Mouse (Mus musculus) kidney, adult 2 months (tissue): Measurements from ENCODE around the gene Mapk13. TPM values are rescaled to one million over a fixed set of nuclear protein-coding genes. Genes with fewer than 3 reads are reported as not detected.
"Not testable (repeated sequence)": the region's sequence is repeated elsewhere in the genome, so short reads cannot be mapped to it uniquely, and the experiment has no call there.

Source experiments
- DNase-seq: peaks from one replicate; pipeline ENCODE4 v3.0.0; 2021
- H3K27ac ChIP-seq: fragments of 200-500 bp; 2 replicates; pipeline ENCODE4 v1.5.1; 2012; ENCODE audit warnings: low read depth, low read length, control low read depth, inconsistent platforms; ENCODE audit not compliant: insufficient read depth
- H3K27me3 ChIP-seq: fragments of 200-500 bp; replicated peaks from 2 replicates; pipeline ENCODE4 v1.6.1; 2012; ENCODE audit warnings: mild to moderate bottlenecking, moderate library complexity, low read length, inconsistent platforms; ENCODE audit not compliant: control insufficient read depth, insufficient read depth
- H3K36me3 ChIP-seq: fragments of 200-500 bp; 2 replicates; pipeline ENCODE4 v1.6.1; 2012; ENCODE audit warnings: mild to moderate bottlenecking, moderate library complexity, low read length, inconsistent platforms; ENCODE audit not compliant: control insufficient read depth, insufficient read depth
- H3K4me1 ChIP-seq: fragments of 200-500 bp; 2 replicates; pipeline ENCODE4 v1.6.1; 2011; ENCODE audit warnings: low read length; ENCODE audit not compliant: control insufficient read depth, insufficient read depth
- H3K4me3 ChIP-seq: fragments of 200-500 bp; 2 replicates; pipeline ENCODE4 v1.5.1; 2011; ENCODE audit warnings: mild to moderate bottlenecking, low read depth, low read length, control low read depth; ENCODE audit not compliant: insufficient read depth
- CTCF ChIP-seq: fragments of 200-500 bp; conservative IDR thresholded peaks from 2 replicates; pipeline ENCODE4 v1.5.1; 2011; ENCODE audit warnings: low read depth, mild to moderate bottlenecking, control low read depth, low read length, moderate library complexity, mixed read lengths; ENCODE audit not compliant: insufficient read depth, insufficient read length
- POLR2A ChIP-seq: fragments of 200-500 bp; IDR thresholded peaks from one replicate; pipeline ENCODE4 v1.6.1; 2011; ENCODE audit warnings: low read depth, low read length, control low read depth
- WGBS: fragments of 180-500 bp; shearing (Covaris S2); methylation state at CpG from one replicate; pipeline ENCODE4 v1.1.7; 2018; 5-methylcytosine and 5-hydroxymethylcytosine counted together
- polyA plus RNA-seq: library from polyadenylated mRNA; depleted of rRNA; stranded (reverse); fragments of >200 nt; gene quantifications from 2 replicates; pipeline ENCODE4 v1.2.3, GENCODE M21; 2012; rRNA removed

Mapk13 gene
- 10.5 and 10.9 TPM in 2 replicates for polyA plus RNA-seq

DNA sequence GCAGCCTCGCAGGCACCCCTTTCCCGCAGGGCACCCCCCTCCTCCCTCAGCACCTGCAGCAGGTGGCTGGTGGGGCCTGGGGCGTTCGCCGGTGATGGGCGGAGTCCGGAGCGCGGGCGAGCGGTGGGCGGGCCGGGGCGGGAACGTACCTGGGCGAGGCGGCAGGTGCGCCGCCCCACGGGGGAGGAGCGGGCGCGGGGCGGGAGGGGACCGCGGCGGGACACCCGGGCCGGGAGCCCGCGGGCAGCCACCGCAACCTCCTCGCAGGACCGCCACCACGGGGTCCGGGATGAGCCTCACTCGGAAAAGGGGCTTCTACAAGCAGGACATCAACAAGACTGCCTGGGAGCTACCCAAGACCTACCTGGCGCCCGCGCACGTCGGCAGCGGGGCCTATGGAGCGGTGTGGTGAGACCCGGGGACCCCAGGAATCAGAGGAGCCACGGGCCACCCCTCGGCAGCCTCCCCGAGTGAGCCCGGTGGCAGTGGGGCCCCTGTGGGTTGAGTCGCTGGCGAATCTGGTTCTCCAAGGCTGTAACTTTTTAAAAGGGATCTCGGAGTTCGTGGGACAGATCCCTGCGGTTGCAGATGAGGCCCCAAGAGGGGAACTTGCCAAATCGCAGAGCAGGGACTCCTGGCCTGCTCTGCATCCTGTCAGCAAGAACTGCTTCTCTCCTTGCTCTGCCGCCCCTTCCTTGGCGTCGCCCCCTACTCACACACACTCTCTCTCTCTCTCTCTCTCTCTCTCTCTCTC lies at the start of gene Mapk13:
Gene Mapk13 (plus strand): TSS at position 177 of the 754 bp plus-strand sequence.
- DNase-seq: peak; percentile 43
- Histone ChIP-seq H3K4me1 (no peaks in the 10 kb centered on the region), H3K4me3 (peak within 1 kb of the TSS; percentile 73), H3K27me3 (no peaks in the 10 kb centered on the region), H3K27ac (no peak within 1 kb of the TSS), H3K36me3 (no peaks in the 10 kb centered on the region)
- WGBS: 1% methylated on average over 57 of the region's 58 CpGs
- TF ChIP-seq POLR2A (no peak), CTCF (no peak)

DNA sequence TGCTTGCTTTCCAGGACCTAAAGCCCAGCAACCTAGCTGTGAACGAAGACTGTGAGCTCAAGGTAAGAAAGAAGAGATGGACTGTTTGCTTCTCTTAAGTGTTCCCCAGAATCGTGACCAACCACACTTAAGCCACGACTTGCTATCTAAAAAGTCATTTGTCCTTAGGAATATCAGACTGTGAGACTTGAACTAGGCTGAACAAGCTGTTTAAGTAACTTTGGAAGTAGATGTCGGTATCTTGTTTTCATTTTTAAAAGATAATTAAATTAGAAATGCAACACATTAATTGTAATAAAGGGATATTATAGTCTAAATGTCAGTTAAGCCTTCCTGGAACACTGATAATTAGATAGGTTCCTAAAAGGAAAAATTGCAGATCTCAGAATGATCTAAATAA lies 43.3 kb upstream of the Mapk13 start, which contains the start of gene AC170998.1:
Gene AC170998.1 (plus strand): TSS at position 301 of the 400 bp plus-strand sequence.
- Histone ChIP-seq H3K27ac (no peak within 1 kb of the TSS), H3K36me3 (peaks cover 16% of the 10 kb centered on the region), H3K4me3 (no peak within 1 kb of the TSS), H3K4me1 (no peaks in the 10 kb centered on the region), H3K27me3 (no peaks in the 10 kb centered on the region)
- TF ChIP-seq POLR2A (no peak), CTCF (no peak)
- DNase-seq: no peak
- 89% methylated on average over 4 of the region's 4 CpGs for WGBS

DNA sequence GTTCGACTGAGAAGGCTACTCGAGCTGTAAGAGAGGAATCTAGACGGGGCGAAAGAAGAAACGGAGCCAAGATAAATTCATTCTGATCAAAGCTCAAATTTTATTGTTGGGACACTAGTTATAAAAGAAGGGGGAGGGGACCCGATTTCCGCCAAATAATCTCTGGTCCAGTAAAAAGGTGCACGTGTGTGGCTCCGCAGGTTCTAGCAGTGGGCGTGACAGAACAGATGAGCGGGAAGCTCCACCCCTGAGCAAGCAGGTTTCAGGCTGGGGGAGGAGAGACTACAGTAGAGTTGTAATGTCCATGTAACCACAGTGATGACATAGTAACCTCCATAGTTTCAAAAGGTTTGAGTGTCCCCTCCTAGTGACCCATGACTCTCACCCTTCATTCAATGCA lies 41.6 kb upstream of the Mapk13 start:
- WGBS: 81% methylated on average over 11 of the region's 11 CpGs

GRCm38 (mm10) chr17:28735317-28736105 lies 33.6 kb upstream of the Mapk13 start:
- 90% methylated on average over 6 of the region's 6 CpGs for WGBS
- TF ChIP-seq POLR2A (no peak), CTCF (no peak)
- Histone ChIP-seq H3K27me3 (no peaks in the 10 kb centered on the region), H3K27ac (no peak overlapping the region), H3K4me1 (no peaks in the 10 kb centered on the region), H3K36me3 (no peaks in the 10 kb centered on the region), H3K4me3 (no peak overlapping the region)
- no peak for DNase-seq

More for the DNA sequence above, 41.6 kb upstream of the Mapk13 start:
- not testable (repeated sequence) for H3K27me3 ChIP-seq, H3K27ac ChIP-seq, H3K4me3 ChIP-seq, H3K4me1 ChIP-seq
- DNase-seq: peak; percentile 70
- peaks cover 16% of the 10 kb centered on the region for H3K36me3 ChIP-seq

GRCm38 (mm10) chr17:28736486-28736885 lies 32.6 kb upstream of the Mapk13 start:
- no peak for DNase-seq
- no peaks in the 10 kb centered on the region for H3K4me1 ChIP-seq
- H3K27ac ChIP-seq: no peak overlapping the region
- 80% methylated on average over 4 of the region's 4 CpGs for WGBS
- TF ChIP-seq POLR2A: no peak
- H3K27me3 ChIP-seq: no peaks in the 10 kb centered on the region
- no peaks in the 10 kb centered on the region for H3K36me3 ChIP-seq
- no peak overlapping the region for H3K4me3 ChIP-seq

DNA sequence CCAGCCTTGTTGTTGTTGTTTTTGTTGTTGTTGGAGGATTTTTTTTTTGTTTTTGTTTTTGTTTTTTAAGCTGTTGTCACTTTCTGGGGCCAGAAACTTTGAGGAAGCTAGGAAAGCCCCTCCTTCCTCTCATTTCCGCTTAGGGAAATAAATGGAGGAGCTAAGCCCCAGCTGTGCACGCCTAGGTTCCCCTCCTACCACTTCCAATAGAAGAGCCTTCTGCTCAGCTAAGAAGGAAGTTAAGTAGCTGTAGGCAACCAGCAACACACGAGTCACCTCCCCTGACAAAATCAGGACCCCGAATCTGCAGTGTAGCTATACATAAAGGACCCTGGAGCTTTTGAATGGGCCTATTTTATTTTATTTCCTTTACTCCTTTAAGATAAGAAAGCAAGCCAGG lies 31.1 kb upstream of the Mapk13 start:
- 90% methylated on average over 4 of the region's 4 CpGs for WGBS
- H3K36me3 ChIP-seq: no peaks in the 10 kb centered on the region

DNA sequence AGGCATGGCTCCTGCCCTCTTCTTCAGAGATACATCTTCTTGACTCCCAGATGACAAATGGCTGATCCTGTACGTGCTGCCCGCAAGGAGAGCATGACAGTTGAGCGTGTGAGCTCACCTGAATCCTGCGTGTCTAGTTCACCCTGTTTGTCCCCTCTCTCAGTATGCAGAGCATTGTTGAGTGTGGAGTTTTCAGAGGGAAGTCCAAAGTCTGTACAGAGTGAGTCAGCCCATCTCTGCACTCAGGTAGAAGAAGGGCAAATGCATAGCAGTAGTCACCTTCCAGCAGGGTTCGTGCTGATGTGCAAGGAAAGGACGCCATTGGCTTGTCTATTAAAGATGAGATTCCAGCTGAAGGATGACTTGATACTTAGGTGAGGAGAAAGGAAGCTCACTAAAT lies 29.9 kb upstream of the Mapk13 start:
- H3K4me3 ChIP-seq: no peak overlapping the region
- H3K27ac ChIP-seq: no peak overlapping the region
- H3K27me3 ChIP-seq: no peaks in the 10 kb centered on the region
- no peak for TF ChIP-seq POLR2A
- no peak for TF ChIP-seq CTCF
- 57% methylated on average over 6 of the region's 6 CpGs for WGBS
- H3K4me1 ChIP-seq: peaks cover 10% of the 10 kb centered on the region
- no peak for DNase-seq
- H3K36me3 ChIP-seq: no peaks in the 10 kb centered on the region; the same call in 1 of the 2 replicates

More for the DNA sequence above, 31.1 kb upstream of the Mapk13 start:
- TF ChIP-seq POLR2A (no peak), CTCF (no peak)
- no peak for DNase-seq
- Histone ChIP-seq H3K4me3 (no peak overlapping the region), H3K27me3 (no peaks in the 10 kb centered on the region), H3K27ac (no peak overlapping the region), H3K4me1 (peaks cover 5% of the 10 kb centered on the region)
